Mouse (Mus musculus) gastrocnemius, adult 2 months (tissue): ENCODE data around the gene Hoxa3. TPM values are rescaled to one million over a fixed set of nuclear protein-coding genes. Genes with fewer than 3 reads are reported as not detected.
A peak's percentile ranks its signal among the peaks of the same experiment; 100 is the strongest.

Experiments
- DNase-seq: peaks from one replicate; pipeline ENCODE4 v3.0.0; 2022
- H3K27ac ChIP-seq: fragments of 200-600 bp; 2 replicates; pipeline ENCODE4 v1.8.1; 2022; ENCODE audit warnings: mild to moderate bottlenecking
- H3K4me3 ChIP-seq: fragments of 200-600 bp; 2 replicates; pipeline ENCODE4 v1.8.1; 2022; ENCODE audit warnings: mild to moderate bottlenecking, moderate library complexity
- CTCF ChIP-seq: fragments of 200-600 bp; IDR thresholded peaks from 2 replicates; pipeline ENCODE4 v1.8.1; 2022; ENCODE audit warnings: antibody characterized with exemption, mild to moderate bottlenecking, moderate library complexity
- intact Hi-C: fragments of 180-260 bp; cut with DNase I; formaldehyde crosslinking; loops from one replicate; pipeline ENCODE4 v1.15.1; 2025
- total RNA-seq, 2 experiments: library from RNA; stranded (reverse); gene quantifications; 2 replicates each; pipeline ENCODE4 v1.2.3; 2021

Gene Hoxa3
- total RNA-seq, 2 experiments from 2014 or later, result 2.8 to 3.1 TPM

DNA sequence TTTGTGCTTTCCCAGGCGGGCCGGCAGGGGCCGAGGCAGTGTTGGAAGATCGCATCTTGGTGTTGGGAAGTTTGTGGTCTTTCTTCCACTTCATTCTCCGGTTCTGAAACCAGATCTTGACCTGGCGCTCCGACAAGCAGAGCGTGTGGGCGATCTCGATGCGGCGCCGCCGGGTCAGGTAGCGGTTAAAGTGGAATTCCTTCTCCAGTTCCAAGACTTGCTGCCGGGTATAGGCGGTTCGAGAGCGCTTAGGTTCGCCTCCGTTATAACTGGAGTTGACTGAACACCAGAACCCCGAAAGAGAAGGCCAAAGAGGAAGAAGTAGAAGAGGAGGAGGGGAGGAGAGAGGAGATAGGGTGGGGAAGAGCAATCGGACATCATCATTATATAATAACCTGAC, 22.7 kb downstream of the Hoxa3 start:
- no peak for DNase-seq
- intact Hi-C loops, result loop anchor here (5.0 kb wide), 2 partner anchors 128 to 178 kb away; partner anchors contain the start of gene Skap2
- TF ChIP-seq CTCF, result no peak
- peak overlapping the region; percentile 88 for H3K27ac ChIP-seq
- H3K4me3 ChIP-seq, result peak overlapping the region; percentile 86

DNA sequence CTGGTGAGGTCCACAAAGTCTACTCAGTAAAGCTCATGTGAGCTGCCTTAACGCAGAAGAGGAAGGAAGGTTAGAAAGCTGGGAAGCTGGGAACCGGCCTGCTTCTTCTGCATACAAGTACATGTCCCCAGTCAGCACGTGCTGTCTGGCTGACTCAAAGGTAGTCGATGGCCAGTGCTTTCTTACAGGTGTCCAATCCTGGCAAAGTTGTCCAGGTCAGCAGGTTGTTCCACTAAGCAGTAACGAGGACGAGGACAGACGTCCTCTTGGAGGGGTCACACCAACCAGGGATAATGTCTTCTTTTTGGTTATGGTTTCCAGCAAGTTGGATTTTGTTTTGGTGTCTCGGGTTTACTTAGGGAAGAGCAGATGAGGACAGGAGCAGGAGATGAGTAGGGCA, 23.2 kb downstream of the Hoxa3 start:
- no peak for TF ChIP-seq CTCF
- intact Hi-C loops, result loop anchor here (5.0 kb wide), 2 partner anchors 128 to 178 kb away; partner anchors contain the start of gene Skap2
- Histone ChIP-seq H3K27ac (peak overlapping the region; percentile 88), H3K4me3 (no peak overlapping the region; the same call in 1 of the 2 replicates)
- DNase-seq, result no peak

- TF ChIP-seq CTCF, result no peak
- intact Hi-C loops, result no loop called here
- Histone ChIP-seq H3K27ac (peak overlapping the region; percentile 88), H3K4me3 (peak overlapping the region; percentile 1; the same call in 1 of the 2 replicates)
- peak; percentile 66 for DNase-seq
These were observed 24.0 kb downstream of the Hoxa3 start for GRCm38 (mm10) chr6:52189172-52189591.

- no peak for DNase-seq
- no peak overlapping the region for H3K27ac ChIP-seq
- TF ChIP-seq CTCF, result no peak
- intact Hi-C loops, result no loop called here
- H3K4me3 ChIP-seq, result no peak overlapping the region
These were observed 26.6 kb downstream of the Hoxa3 start for GRCm38 (mm10) chr6:52186500-52186899.

- Histone ChIP-seq H3K4me3 (no peak overlapping the region), H3K27ac (no peak overlapping the region)
- no peak for TF ChIP-seq CTCF
- DNase-seq, result no peak
- intact Hi-C loops, result no loop called here
These were observed 27.3 kb downstream of the Hoxa3 start for GRCm38 (mm10) chr6:52185834-52186233.

DNA sequence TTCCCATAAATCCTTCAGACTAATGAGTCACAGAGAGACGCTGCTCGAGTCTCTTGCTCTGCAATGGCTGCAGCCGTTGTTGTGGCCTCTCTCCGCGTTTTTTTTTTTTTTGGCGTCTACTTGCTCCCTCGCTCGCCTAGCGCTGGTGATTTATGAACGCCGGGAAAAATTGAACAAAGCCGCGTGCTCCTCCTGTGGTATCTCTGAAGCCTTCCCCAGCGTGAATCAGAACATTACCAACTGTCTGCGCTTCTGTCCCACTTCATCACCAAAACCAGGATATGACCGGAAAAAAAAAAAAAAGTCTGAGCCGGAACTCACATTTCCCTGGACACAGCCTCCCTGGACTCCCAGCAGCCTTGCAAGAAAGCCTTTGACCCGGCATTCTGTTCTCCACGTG, 27.9 kb downstream of the Hoxa3 start:
- DNase-seq, result no peak
- intact Hi-C loops, result no loop called here
- Histone ChIP-seq H3K27ac (no peak overlapping the region), H3K4me3 (peak overlapping the region; percentile 46)
- TF ChIP-seq CTCF, result no peak

DNA sequence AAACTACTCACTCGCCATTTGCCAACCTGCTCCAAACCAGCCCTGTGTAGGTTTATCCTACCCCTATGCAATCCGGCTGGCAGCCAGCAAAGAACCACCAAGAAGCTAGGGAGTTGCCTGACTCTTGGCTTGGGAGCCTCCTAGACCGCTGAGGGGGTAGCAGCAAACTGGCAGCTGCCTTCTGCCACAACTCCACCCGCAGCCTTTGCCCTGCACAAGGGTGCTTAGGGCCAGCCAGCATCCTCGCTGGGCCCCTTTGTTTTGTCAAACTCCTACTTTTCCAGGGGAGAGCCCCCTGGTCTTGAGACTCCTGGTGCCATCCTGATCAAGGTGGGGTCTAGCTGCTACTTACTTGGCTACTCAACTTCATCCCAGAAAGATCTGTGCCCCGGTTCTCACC, 28.5 kb downstream of the Hoxa3 start:
- no peak overlapping the region for H3K4me3 ChIP-seq
- no peak for TF ChIP-seq CTCF
- no peak overlapping the region for H3K27ac ChIP-seq
- intact Hi-C loops, result no loop called here
- no peak for DNase-seq

DNA sequence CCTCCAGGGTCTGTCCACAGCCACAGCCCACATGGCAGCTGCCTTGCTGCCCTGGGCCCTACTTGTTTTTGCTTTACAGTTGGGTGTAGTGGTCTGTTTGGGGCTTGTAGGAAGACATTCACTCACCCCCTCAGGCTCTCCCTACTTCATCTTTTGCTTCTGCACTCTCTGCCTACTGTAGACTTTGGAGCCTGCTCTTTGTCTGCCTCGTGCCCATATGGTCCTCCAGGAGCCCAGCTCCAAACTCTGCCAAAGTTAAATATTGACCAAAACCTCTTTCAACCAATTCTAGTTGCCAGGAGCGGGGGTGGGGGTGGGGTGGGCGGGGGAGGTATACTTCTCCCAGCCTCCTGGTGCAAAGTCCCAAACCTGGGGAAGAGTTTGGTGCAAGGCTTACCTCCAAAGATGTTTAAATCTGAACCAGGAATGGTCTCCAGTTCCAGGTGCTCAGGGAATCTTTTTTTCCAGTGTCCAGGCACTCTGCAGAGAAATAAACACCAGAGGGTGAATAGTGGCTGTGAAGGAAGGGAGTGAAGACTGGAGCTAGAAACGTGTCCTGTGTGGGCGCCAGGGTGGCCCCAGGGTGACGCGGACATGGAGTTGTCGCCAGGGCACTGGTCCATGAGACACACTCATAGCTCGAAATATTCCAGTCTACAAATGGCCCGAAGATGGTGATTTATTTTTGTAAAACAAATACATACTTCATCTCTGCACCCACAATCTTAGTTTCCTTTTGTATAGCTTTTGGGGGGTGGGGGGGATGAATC, 29.6 kb downstream of the Hoxa3 start:
- intact Hi-C loops, result no loop called here
- TF ChIP-seq CTCF, result no peak
- H3K27ac ChIP-seq, result no peak overlapping the region
- H3K4me3 ChIP-seq, result no peak overlapping the region
- no peak for DNase-seq

DNA sequence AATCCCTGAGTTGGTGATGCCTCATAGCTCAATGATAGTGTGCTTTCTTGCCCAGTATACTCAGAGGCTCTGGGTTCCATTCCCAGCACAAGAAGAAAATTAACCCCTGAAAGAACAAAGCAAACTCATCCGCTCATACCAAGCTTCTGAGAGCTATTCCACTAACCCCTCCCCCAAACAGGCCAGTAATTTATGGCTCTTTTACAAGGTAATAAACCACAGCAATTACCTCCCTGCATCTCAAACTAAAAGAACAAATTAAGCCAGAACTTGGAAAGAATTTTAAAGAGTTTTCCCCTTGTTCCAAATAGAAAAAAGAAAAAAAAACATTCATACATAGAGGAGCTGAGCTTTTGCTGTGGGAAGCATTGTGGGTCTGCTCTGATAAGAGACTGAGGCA, 30.3 kb downstream of the Hoxa3 start:
- Histone ChIP-seq H3K27ac (no peak overlapping the region), H3K4me3 (no peak overlapping the region)
- no peak for DNase-seq
- no peak for TF ChIP-seq CTCF
- intact Hi-C loops, result no loop called here

DNA sequence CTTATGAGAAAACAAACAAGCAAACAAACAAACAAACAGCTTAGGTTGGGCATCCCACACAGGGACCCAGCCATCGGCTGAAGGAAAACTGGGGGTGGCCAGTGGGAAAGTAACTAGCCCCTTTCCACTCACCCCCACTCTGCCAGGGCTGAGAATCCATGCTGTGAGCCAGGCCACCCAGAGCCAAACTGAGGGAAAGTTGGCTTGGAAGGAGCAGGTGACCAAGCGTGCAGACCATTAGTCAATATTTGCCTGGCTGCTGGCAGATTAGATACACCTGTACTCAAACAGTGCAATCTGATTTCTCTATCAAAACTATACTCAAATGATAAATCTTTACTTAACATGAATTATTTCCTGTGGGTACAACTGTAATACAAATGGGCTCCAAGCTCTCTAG, 31.1 kb downstream of the Hoxa3 start:
- Histone ChIP-seq H3K4me3 (no peak overlapping the region), H3K27ac (no peak overlapping the region)
- intact Hi-C loops, result no loop called here
- TF ChIP-seq CTCF, result no peak
- DNase-seq, result no peak

DNA sequence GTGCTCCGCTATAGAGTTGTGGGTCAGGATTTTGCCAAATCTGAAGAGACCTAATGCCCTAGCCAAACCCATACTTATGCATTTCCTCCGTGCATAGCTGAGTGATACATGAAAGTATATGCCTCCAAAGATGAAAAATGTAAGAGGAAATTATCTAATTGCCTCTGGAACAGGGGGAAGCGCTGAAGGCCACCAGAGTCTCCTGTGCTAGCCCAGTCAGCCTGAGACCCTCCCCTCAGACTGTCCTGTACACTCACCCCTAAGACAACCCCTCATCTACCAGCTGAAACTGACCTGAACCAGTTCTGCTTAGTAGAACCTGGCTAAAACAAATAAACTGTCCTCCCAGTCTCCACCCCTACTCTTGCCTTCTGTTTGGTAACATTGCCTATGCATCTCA, 32.4 kb downstream of the Hoxa3 start:
- H3K27ac ChIP-seq, result no peak overlapping the region
- no peak for TF ChIP-seq CTCF
- no peak overlapping the region for H3K4me3 ChIP-seq
- intact Hi-C loops, result no loop called here
- no peak for DNase-seq

- DNase-seq, result no peak
- intact Hi-C loops, result no loop called here
- TF ChIP-seq CTCF, result no peak
- peak overlapping the region; percentile 56; the same call in 1 of the 2 replicates for H3K27ac ChIP-seq
- peak overlapping the region; percentile 48 for H3K4me3 ChIP-seq
These were observed 32.9 kb downstream of the Hoxa3 start for GRCm38 (mm10) chr6:52180213-52180710.

DNA sequence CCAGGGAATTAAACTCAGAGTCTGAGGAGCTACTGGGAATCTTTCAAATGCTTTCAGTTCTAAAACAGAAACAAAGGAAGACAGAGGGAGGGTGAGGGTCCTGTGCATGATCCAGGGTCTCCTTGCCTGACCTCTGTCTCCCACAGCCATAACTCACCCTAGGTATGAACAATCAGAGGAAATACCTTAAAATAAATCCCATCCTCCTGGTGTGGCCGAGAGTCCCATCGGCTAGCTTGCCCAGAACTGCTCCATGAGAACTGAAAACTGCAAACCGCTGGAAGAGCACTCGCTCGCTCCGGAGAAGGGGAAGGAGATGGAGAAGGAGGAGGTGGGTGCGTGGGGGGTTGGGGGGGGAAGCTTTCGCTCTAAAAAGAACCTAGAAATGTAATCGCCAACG, 33.4 kb downstream of the Hoxa3 start:
- peak overlapping the region; percentile 48 for H3K4me3 ChIP-seq
- H3K27ac ChIP-seq, result peak overlapping the region; percentile 56; the same call in 1 of the 2 replicates
- no peak for DNase-seq
- intact Hi-C loops, result no loop called here
- no peak for TF ChIP-seq CTCF
